Mouse (Mus musculus) neural tube, embryonic 11.5 days (tissue): Measurements from ENCODE around the gene Ece1. TPM values are rescaled to one million over a fixed set of nuclear protein-coding genes. Genes with fewer than 3 reads are reported as not detected.

Experiments
- ATAC-seq: fragments of 200-750 bp; cut with Nextera tagmentation; 2 replicates; pipeline ENCODE4 v1.8.0; 2017; ENCODE audit warnings: moderate number of reproducible peaks, mild to moderate bottlenecking, moderate TSS enrichment, moderate library complexity; ENCODE audit not compliant: insufficient read depth, low FRiP score, low TSS enrichment
- DNase-seq: peaks from one replicate; pipeline ENCODE4 v3.0.0-alpha.2; 2015; ENCODE audit warnings: low spot score
- H3K27ac ChIP-seq: fragments of 300-500 bp; sonication (generic); 2 replicates; pipeline ENCODE4 v1.5.1; 2014; ENCODE audit warnings: low read depth, mild to moderate bottlenecking, low read length
- H3K27me3 ChIP-seq: fragments of 300-500 bp; sonication (generic); 2 replicates; pipeline ENCODE4 v1.6.1; 2014; ENCODE audit warnings: mild to moderate bottlenecking, low read length, mixed read lengths; ENCODE audit not compliant: control insufficient read depth, insufficient read depth
- H3K36me3 ChIP-seq: fragments of 300-500 bp; sonication (generic); 2 replicates; pipeline ENCODE4 v1.6.1; 2014; ENCODE audit warnings: mild to moderate bottlenecking, low read length, moderate library complexity, mixed read lengths; ENCODE audit not compliant: control insufficient read depth, insufficient read depth
- H3K4me1 ChIP-seq: fragments of 300-500 bp; sonication (generic); 2 replicates; pipeline ENCODE4 v1.6.1; 2014; ENCODE audit warnings: low read length, mixed read lengths; ENCODE audit not compliant: control insufficient read depth, insufficient read depth
- H3K4me2 ChIP-seq: fragments of 300-500 bp; sonication (generic); 2 replicates; pipeline ENCODE4 v1.6.1; 2014; ENCODE audit warnings: low read depth, mild to moderate bottlenecking, moderate library complexity
- H3K4me3 ChIP-seq: fragments of 300-500 bp; sonication (generic); 2 replicates; pipeline ENCODE4 v1.5.1; 2014; ENCODE audit warnings: low read depth, low read length
- H3K9ac ChIP-seq: fragments of 300-500 bp; sonication (generic); 2 replicates; pipeline ENCODE4 v1.6.1; 2014; ENCODE audit warnings: mild to moderate bottlenecking, low read length
- H3K9me3 ChIP-seq: fragments of 300-500 bp; sonication (generic); 2 replicates; pipeline ENCODE4 v1.6.1; 2016; ENCODE audit warnings: low read length; ENCODE audit not compliant: control insufficient read depth
- WGBS: fragments of 180-500 bp; shearing (Covaris S2); extraction: QIAGEN DNeasy Blood & Tissue Kit; methylation state at CpG from one replicate; pipeline ENCODE4 v1.1.7; 2014; 5-methylcytosine and 5-hydroxymethylcytosine counted together
- polyA plus RNA-seq: library from polyadenylated mRNA; unstranded; fragments of >200 nt; fragmentation: Nextera tagmentation; extraction: Ambion mirVana; gene quantifications from 2 replicates; pipeline ENCODE4 v1.2.1, GENCODE M21; 2014

Ece1 gene
- polyA plus RNA-seq, 1 experiment from 2014 or later = 39.8 TPM

- ATAC-seq (no peak), DNase-seq (peak; percentile 40)
- Histone ChIP-seq H3K27me3 (no peaks in the 10 kb centered on the region), H3K4me2 (no peak overlapping the region), H3K36me3 (no peaks in the 10 kb centered on the region), H3K4me3 (no peak overlapping the region), H3K27ac (peak overlapping the region; percentile 69), H3K9me3 (no peaks in the 10 kb centered on the region), H3K4me1 (peaks cover 13% of the 10 kb centered on the region), H3K9ac (peak overlapping the region; percentile 12)
- 18% methylated on average over 8 of the region's 8 CpGs for WGBS
These were observed 35.2 kb downstream of the Ece1 start for GRCm38 (mm10) chr4:137897298-137897612.

- ATAC-seq (no peak), DNase-seq (no peak)
- no peak overlapping the region for H3K4me3 ChIP-seq
- no peaks in the 10 kb centered on the region for H3K36me3 ChIP-seq
- no peak overlapping the region for H3K27ac ChIP-seq
- WGBS = 85% methylated on average over 7 of the region's 7 CpGs
- H3K4me2 ChIP-seq = no peak overlapping the region
- no peaks in the 10 kb centered on the region for H3K9me3 ChIP-seq
- no peaks in the 10 kb centered on the region for H3K27me3 ChIP-seq
- H3K4me1 ChIP-seq = peaks cover 9% of the 10 kb centered on the region
- no peak overlapping the region for H3K9ac ChIP-seq
These were observed 36.5 kb downstream of the Ece1 start for GRCm38 (mm10) chr4:137898490-137898889.

GRCm38 (mm10) chr4:137902268-137902667, 40.2 kb downstream of the Ece1 start:
- WGBS = 79% methylated on average over 13 of the region's 13 CpGs
- H3K27ac ChIP-seq = no peak overlapping the region; the same call in 1 of the 2 replicates
- H3K4me1 ChIP-seq = peaks cover 2% of the 10 kb centered on the region
- ATAC-seq (no peak), DNase-seq (no peak)
- no peaks in the 10 kb centered on the region for H3K36me3 ChIP-seq
- no peak overlapping the region for H3K4me2 ChIP-seq
- H3K27me3 ChIP-seq = no peaks in the 10 kb centered on the region
- H3K9ac ChIP-seq = no peak overlapping the region
- H3K9me3 ChIP-seq = no peaks in the 10 kb centered on the region
- no peak overlapping the region for H3K4me3 ChIP-seq

GRCm38 (mm10) chr4:137902873-137903272, 40.8 kb downstream of the Ece1 start:
- DNase-seq (no peak), ATAC-seq (no peak)
- Histone ChIP-seq H3K27me3 (no peaks in the 10 kb centered on the region), H3K4me1 (no peaks in the 10 kb centered on the region), H3K9me3 (no peaks in the 10 kb centered on the region), H3K36me3 (no peaks in the 10 kb centered on the region), H3K4me3 (no peak overlapping the region), H3K4me2 (no peak overlapping the region), H3K9ac (no peak overlapping the region), H3K27ac (no peak overlapping the region; the same call in 1 of the 2 replicates)
- WGBS = 36% methylated on average over 7 of the region's 7 CpGs

- Histone ChIP-seq H3K36me3 (no peaks in the 10 kb centered on the region), H3K9me3 (no peaks in the 10 kb centered on the region), H3K4me2 (no peak overlapping the region), H3K9ac (no peak overlapping the region), H3K27me3 (no peaks in the 10 kb centered on the region), H3K4me1 (no peaks in the 10 kb centered on the region), H3K4me3 (no peak overlapping the region), H3K27ac (no peak overlapping the region)
- ATAC-seq (no peak), DNase-seq (no peak)
- WGBS = 52% methylated on average over 13 of the region's 13 CpGs
These were observed 43.0 kb downstream of the Ece1 start for GRCm38 (mm10) chr4:137904956-137905551.

- Histone ChIP-seq H3K4me3 (no peak overlapping the region), H3K9me3 (no peaks in the 10 kb centered on the region), H3K36me3 (no peaks in the 10 kb centered on the region), H3K27ac (no peak overlapping the region), H3K4me1 (0 out of 2 replicates have a peak, but pooled peaks cover under 1% of the 10 kb centered on the region), H3K27me3 (no peaks in the 10 kb centered on the region), H3K4me2 (no peak overlapping the region), H3K9ac (no peak overlapping the region)
- 73% methylated on average over 13 of the region's 13 CpGs for WGBS
- DNase-seq (no peak), ATAC-seq (no peak)
These were observed 45.9 kb downstream of the Ece1 start for GRCm38 (mm10) chr4:137907979-137908378.

GRCm38 (mm10) chr4:137908489-137908888, 46.5 kb downstream of the Ece1 start:
- Histone ChIP-seq H3K27me3 (no peaks in the 10 kb centered on the region), H3K36me3 (no peaks in the 10 kb centered on the region), H3K4me1 (peaks cover 4% of the 10 kb centered on the region; the same call in 1 of the 2 replicates), H3K4me3 (no peak overlapping the region), H3K9me3 (no peaks in the 10 kb centered on the region), H3K9ac (no peak overlapping the region), H3K27ac (no peak overlapping the region), H3K4me2 (no peak overlapping the region)
- DNase-seq (no peak), ATAC-seq (no peak)
- 73% methylated on average over 7 of the region's 7 CpGs for WGBS

- no peak overlapping the region for H3K27ac ChIP-seq
- WGBS = 68% methylated on average over 4 of the region's 4 CpGs
- no peak for DNase-seq
- H3K4me3 ChIP-seq = no peak overlapping the region
- H3K9me3 ChIP-seq = no peaks in the 10 kb centered on the region
- H3K36me3 ChIP-seq = no peaks in the 10 kb centered on the region
- no peaks in the 10 kb centered on the region for H3K27me3 ChIP-seq
- no peak for ATAC-seq
- no peak overlapping the region for H3K9ac ChIP-seq
- peaks cover 9% of the 10 kb centered on the region for H3K4me1 ChIP-seq
- no peak overlapping the region for H3K4me2 ChIP-seq
These were observed 46.9 kb downstream of the Ece1 start for GRCm38 (mm10) chr4:137908915-137909314.

- DNase-seq (no peak), ATAC-seq (no peak)
- Histone ChIP-seq H3K9ac (no peak overlapping the region), H3K4me1 (peaks cover 9% of the 10 kb centered on the region), H3K36me3 (no peaks in the 10 kb centered on the region), H3K4me2 (no peak overlapping the region), H3K27ac (no peak overlapping the region), H3K4me3 (no peak overlapping the region), H3K27me3 (no peaks in the 10 kb centered on the region), H3K9me3 (no peaks in the 10 kb centered on the region)
- WGBS = 41% methylated on average over 4 of the region's 4 CpGs
These were observed 47.4 kb downstream of the Ece1 start for GRCm38 (mm10) chr4:137909471-137909870.
